Mouse (Mus musculus): ENCODE data around the gene Dntt.

The Dntt gene

GRCm38 (mm10) chr19:41052247-41052646 is 23.2 kb downstream of the Dntt start:
- in situ Hi-C loops (cut with MboI, MseI): loop anchor here (5.0 kb wide), 1 partner anchor 295 kb away; no protein-coding TSS in a partner anchor

- in situ Hi-C loops (cut with MboI, MseI): loop anchor here (5.0 kb wide), 1 partner anchor 296 kb away; no protein-coding TSS in a partner anchor
Measured at GRCm38 (mm10) chr19:41053530-41053929, 24.5 kb downstream of the Dntt start.

- in situ Hi-C loops (cut with MboI, MseI): loop anchor here (5.0 kb wide), 1 partner anchor 297 kb away; no protein-coding TSS in a partner anchor
Measured at GRCm38 (mm10) chr19:41054702-41055101, 25.6 kb downstream of the Dntt start.

- in situ Hi-C loops (cut with MboI, MseI): no loop called here
Measured at GRCm38 (mm10) chr19:41071500-41071899, 42.4 kb downstream of the Dntt start.

GRCm38 (mm10) chr19:41073746-41074455 is 44.8 kb downstream of the Dntt start:
- in situ Hi-C loops (cut with MboI, MseI): no loop called here

GRCm38 (mm10) chr19:41076906-41077305 is 47.8 kb downstream of the Dntt start, which contains the start of gene Opalin:
Opalin (minus strand) TSS chr19:41077113.
- in situ Hi-C loops (cut with MboI, MseI): no loop called here

- in situ Hi-C loops (cut with MboI, MseI): loop anchor here (10.0 kb wide), 1 partner anchor 113 kb away; no protein-coding TSS in a partner anchor
Measured at GRCm38 (mm10) chr19:41081589-41081988, 52.5 kb downstream of the Dntt start.

- in situ Hi-C loops (cut with MboI, MseI): loop anchor here (10.0 kb wide), 1 partner anchor 111 kb away; no protein-coding TSS in a partner anchor
Measured at GRCm38 (mm10) chr19:41083646-41084045, 54.6 kb downstream of the Dntt start.

- in situ Hi-C loops (cut with MboI, MseI): loop anchor here (10.0 kb wide), 1 partner anchor 109 kb away; no protein-coding TSS in a partner anchor
Measured at GRCm38 (mm10) chr19:41086289-41086688, 57.2 kb downstream of the Dntt start.

GRCm38 (mm10) chr19:41086700-41087099 is 57.6 kb downstream of the Dntt start:
- in situ Hi-C loops (cut with MboI, MseI): loop anchor here (10.0 kb wide), 1 partner anchor 108 kb away; no protein-coding TSS in a partner anchor

- in situ Hi-C loops (cut with MboI, MseI): loop anchor here (10.0 kb wide), 1 partner anchor 107 kb away; no protein-coding TSS in a partner anchor
Measured at GRCm38 (mm10) chr19:41087901-41088300, 58.8 kb downstream of the Dntt start.

- in situ Hi-C loops (cut with MboI, MseI): loop anchor here (10.0 kb wide), 1 partner anchor 106 kb away; no protein-coding TSS in a partner anchor
Measured at GRCm38 (mm10) chr19:41088491-41088890, 59.4 kb downstream of the Dntt start.

GRCm38 (mm10) chr19:41089833-41090232 is 60.8 kb downstream of the Dntt start:
- in situ Hi-C loops (cut with MboI, MseI): loop anchor here (10.0 kb wide), 1 partner anchor 105 kb away; no protein-coding TSS in a partner anchor

GRCm38 (mm10) chr19:41091901-41092300 is 62.8 kb downstream of the Dntt start:
- in situ Hi-C loops (cut with MboI, MseI): no loop called here

- in situ Hi-C loops (cut with MboI, MseI): no loop called here
Measured at GRCm38 (mm10) chr19:41097038-41097437, 68.0 kb downstream of the Dntt start.

GRCm38 (mm10) chr19:41100863-41101262 is 71.8 kb downstream of the Dntt start:
- in situ Hi-C loops (cut with MboI, MseI): no loop called here

GRCm38 (mm10) chr19:41101390-41101789 is 72.3 kb downstream of the Dntt start:
- in situ Hi-C loops (cut with MboI, MseI): no loop called here

- in situ Hi-C loops (cut with MboI, MseI): no loop called here
Measured at GRCm38 (mm10) chr19:41104922-41105321, 75.8 kb downstream of the Dntt start.

GRCm38 (mm10) chr19:41107530-41107929 is 78.5 kb downstream of the Dntt start:
- in situ Hi-C loops (cut with MboI, MseI): no loop called here

GRCm38 (mm10) chr19:41108666-41109065 is 79.6 kb downstream of the Dntt start:
- in situ Hi-C loops (cut with MboI, MseI): no loop called here
